Mouse (Mus musculus): Measurements from ENCODE around the gene Tmem63b.

Gene Tmem63b

GRCm38 (mm10) chr17:45617655-45618054 lies 69.0 kb downstream of the Tmem63b start:
- DNase-seq = no peak

DNA sequence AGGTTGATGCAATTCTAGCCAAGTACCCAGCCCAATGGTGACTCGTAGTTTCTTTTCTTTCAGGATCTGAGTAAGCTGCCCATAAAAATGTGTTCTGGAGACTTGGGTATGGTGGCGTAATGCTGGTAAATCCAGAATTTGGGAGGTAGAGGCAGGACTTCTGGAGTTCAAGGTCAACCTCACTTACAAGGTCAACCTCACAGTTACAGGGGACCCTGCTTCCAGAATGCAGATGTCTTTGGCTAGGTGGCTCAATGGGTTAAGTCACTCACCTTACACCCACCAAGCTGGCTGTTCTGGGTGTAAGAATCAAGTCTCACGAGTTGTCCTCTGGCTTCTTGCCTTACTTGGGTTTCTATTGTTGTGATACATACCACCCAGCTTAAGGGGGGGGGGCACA lies 70.0 kb downstream of the Tmem63b start:
- no peak for DNase-seq

GRCm38 (mm10) chr17:45616046-45616650 lies 70.6 kb downstream of the Tmem63b start:
- DNase-seq = no peak

DNA sequence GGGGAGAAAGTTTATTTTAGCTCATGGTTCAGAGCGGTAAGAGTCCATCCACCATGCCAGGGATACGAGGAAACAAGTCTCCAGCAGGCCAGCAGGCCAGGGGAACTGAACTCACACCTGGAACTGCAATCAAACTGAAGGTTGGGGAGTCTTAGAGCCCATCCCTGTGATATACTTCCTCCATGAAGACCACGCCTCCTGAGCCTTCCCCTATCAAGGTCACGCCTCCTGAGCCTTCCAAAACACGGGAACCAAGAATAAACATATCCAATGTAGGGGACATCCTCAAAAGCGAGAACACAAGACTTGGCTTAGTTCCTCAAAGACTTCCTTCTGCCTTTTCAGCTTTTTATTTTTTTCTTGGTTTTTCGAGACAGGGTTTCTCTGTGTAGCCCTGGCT lies 73.8 kb downstream of the Tmem63b start:
- DNase-seq = no peak

DNA sequence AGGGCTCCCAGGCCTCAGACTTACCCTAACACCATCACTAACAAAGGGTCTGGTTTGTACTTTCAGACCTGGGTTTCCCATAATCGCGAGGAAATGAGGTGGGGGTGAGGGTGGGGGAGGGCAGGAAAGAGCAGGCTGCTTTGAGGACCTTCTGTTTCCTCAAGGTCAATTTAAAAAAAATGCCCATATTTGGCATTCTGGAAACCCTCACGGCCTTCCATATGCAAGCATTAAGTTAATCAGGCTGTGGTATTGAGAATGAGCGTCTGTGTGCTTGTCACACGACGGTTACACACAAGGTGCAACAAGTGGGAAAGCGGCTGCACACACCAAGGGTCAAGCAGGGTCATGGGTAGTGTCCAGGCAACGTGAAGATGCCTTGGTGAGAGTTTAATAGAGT lies 74.7 kb downstream of the Tmem63b start:
- no peak for DNase-seq
